Mouse (Mus musculus) adrenal gland, adult 8-10 months (tissue): ENCODE measurements around the gene Olfr373. TPM values are rescaled to one million over a fixed set of nuclear protein-coding genes. Genes with fewer than 3 reads are reported as not detected.
"Not testable (repeated sequence)": the region's sequence is repeated elsewhere in the genome, so short reads cannot be mapped to it uniquely, and the experiment has no call there.

ENCODE experiments used
- DNase-seq: peaks from one replicate; pipeline ENCODE4 v3.0.0; 2022
- total RNA-seq, 4 experiments: library from RNA; stranded (reverse); gene quantifications; 2 replicates each; pipeline ENCODE4 v1.2.4; 2022

Olfr373 gene
- not detected for total RNA-seq

DNA sequence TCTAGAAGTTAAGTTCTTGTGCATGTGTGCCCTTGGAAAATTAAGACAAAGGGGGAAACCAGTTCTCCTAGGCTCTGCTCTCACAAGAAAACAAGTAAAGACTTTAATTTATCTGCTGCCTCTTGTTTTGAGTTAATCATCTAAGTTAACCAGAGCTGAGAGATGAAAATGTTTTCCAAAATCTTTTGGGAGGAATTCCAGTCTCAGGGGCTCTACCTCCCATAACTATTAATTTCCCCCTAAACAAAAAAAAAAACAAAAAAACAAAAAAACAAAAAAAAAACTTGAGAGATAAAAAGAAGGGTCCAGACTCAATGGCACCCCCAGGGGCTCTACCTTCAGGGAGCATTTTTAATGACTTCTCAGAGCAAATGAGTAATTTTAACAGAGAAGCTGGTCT lies at the start of gene Olfr373:
Gene Olfr373, plus strand, starts transcription at position 301 of the 400 bp plus-strand sequence.
- not testable (repeated sequence) for DNase-seq

DNA sequence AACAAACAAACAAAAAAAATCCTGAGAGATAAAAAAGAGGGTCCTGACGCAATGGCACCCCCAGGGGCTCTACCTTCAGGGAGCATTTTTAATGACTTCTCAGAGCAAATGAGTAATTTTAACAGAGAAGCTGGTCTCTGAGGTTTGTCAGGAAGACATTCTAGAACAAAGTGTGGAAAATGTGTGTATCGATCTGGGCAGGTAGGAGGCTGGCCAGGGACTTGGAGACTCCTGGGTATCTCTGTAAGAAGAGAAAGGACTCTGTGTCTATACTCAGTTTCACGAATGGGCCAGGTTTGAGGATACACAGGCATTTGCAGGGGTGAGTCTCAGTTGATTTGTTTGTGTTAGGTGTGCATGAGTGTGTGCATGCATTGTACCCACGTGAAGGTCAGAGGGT lies 42.1 kb upstream of the Olfr373 start, which contains the start of gene Olfr372:
Gene Olfr372, plus strand, starts transcription at position 301 of the 400 bp plus-strand sequence.
- DNase-seq, result not testable (repeated sequence)

DNA sequence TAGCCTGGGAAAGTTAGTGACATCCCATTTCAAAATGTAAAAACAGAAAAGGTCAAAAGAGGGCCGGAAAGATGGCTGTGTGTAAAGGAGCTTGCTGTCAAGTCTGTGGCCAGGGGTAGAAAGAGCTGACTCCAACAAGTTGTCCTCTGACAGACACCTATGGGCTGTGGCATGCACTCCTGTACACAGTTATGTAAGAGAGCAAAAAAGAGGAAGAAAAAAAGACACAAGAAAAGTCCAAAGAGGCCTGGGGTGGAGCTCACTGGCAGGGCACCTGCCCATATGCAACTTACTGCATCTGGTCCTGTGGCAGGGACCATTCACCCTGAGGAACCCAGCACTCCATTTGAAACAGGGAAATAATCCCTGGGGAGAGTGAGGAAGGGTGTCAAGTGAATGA lies 40.5 kb upstream of the Olfr373 start:
- DNase-seq, result no peak

DNA sequence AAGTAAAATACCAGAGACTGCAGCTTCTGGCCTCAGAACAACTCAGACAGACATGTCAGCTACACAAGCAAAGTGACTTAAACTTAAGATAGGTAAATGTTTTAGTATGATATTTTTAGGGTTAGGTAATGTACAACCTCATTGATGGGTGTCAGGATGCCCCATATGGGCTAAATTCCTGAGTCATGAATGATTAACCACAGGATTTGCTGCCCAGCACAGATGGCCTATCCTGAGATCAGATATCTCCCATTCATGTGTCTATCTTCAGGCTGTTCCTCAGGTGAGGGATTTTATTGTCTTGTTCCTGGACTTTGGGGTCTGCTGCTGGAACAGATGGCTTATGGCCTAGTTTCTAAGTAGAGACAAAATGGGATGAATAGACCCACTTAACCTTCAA lies 28.3 kb upstream of the Olfr373 start:
- DNase-seq, result not testable (repeated sequence)

DNA sequence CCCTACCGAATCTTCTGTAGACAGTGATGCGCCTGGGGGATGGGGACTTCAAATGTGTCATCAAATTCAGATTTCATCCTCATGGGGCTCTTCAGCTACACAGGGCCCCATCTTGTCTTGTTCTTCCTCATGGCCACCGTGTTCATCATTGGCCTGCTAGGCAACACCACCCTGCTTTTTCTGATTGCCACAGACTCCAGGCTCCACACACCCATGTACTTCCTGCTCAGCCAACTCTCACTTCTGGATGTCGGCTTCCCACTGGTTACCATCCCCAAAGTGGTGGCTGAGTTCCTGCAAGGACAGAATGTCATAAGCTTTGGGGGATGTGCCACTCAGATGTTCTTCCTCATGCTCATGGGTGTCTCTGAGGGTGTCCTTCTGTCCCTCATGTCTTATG lies 25.3 kb upstream of the Olfr373 start:
- not testable (repeated sequence) for DNase-seq

DNA sequence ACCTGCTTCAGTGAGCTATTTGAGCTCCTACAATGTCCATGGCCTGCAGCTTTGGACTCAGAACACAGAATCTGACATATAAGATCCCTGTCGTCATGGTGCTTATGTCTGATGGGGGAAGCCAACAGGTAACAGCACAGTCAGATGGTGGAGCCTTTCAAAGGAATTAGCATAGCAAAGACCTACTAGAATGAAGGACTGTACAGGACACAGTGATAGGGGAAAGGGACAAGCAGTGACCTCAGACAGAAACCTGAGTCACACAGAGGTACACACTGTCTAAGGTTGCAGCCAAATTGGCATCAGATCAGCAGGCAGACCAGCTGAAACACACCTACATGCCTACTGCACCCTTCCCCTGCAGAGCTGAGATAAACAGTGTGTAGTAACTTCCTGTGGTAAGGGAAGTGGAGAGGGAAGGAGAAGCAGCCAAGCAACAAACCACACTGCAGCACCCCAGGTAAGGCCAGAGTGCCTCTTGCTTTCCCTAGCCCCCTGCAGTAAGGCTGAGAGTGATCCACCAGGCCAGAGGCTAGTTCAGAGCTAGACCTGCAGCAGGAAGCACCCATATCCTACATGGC lies 16.1 kb upstream of the Olfr373 start:
- not testable (repeated sequence) for DNase-seq

DNA sequence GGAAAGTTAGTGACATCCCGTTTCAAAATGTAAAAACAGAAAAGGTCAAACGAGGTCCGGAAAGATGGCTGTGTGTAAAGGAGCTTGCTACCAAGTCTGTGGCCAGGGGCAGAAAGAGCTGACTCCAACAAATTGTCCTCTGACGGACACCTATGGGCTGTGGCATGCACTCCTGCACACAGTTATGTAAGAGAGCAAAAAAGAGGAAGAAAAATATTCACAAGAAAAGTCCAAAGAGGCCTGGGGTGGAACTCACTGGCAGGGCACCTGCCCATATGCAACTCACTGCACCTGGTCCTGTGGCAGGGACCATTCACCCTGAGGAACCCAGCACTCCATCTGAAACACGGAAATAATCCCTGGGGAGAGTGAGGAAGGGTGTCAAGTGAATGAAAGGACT lies 1.8 kb downstream of the Olfr373 start:
- no peak for DNase-seq

DNA sequence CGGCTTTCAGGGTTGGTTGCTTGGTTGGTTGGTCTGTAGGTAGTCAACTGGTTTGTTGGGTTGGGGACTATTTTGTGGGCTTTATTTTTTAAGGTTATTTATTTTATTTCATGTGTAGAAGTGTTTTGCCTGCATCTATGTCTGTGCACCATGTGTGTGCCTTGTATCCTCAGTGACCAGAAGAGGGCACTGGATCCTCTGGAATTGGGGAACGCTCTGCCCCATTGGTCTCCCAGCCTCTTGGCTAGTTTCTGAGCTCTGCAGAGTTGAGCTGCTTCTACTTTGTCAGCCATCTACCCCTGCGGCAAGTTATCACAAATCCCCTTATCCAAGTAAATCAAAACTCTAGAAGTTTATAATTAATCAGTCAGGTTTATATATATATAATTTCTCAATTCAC lies 4.6 kb downstream of the Olfr373 start:
- not testable (repeated sequence) for DNase-seq

DNA sequence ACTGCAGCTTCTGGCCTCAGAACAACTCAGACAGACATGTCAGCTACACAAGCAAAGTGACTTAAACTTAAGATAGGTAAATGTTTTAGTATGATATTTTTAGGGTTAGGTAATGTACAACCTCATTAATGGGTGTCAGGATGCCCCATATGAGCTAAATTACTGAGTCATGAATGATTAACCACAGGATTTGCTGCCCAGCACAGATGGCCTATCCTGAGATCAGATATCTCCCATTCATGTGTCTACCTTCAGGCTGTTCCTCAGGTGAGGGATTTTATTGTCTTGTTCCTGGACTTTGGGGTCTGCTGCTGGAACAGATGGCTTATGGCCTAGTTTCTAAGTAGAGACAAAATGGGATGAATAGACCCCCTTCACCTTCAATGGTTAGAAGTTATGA lies 13.7 kb downstream of the Olfr373 start:
- DNase-seq, result not testable (repeated sequence)

DNA sequence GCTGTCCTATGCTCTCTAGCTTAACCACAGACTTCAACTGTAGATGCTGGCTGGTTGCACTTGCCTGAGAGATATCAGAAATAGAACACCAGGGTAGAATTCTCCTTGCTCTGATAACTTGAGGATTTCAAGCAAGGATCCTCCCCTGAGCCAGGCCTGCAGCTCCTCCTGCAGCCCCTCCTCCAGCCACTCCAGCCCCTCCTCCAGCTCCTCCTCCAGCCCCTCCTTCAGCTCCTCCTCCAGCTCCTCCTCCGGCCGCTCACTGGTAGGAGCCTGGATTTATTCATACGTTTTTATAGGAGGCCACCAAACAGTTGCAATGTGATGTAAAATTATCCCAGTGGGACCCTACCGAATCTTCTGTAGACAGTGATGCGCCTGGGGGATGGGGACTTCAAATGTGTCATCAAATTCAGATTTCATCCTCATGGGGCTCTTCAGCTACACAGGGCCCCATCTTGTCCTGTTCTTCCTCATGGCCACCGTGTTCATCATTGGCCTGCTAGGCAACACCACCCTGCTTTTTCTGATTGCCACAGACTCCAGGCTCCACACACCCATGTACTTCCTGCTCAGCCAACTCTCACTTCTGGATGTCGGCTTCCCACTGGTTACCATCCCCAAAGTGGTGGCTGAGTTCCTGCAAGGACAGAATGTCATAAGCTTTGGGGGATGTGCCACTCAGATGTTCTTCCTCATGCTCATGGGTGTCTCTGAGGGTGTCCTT lies 16.6 kb downstream of the Olfr373 start:
- DNase-seq, result peak; percentile 28

DNA sequence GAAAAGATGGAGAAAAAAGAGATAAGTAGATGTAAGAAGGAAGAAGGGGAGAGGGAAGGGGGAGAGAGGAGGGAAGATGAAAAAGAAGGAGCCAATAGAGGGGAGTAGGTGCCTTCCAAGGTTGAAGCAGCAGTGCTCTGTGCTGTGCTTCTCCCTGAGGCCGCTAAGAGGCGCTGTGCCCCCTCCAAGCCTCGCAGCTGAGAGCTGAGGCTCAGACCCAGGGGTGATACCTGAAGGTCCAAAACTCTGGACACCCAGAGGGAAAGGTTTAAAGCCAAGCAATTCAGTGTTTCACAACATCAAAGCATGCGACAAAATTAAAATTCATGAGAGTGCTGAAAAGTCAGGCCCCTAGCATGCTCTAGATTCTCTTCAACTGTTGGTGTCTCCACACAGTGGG lies 22.2 kb downstream of the Olfr373 start:
- no peak for DNase-seq

DNA sequence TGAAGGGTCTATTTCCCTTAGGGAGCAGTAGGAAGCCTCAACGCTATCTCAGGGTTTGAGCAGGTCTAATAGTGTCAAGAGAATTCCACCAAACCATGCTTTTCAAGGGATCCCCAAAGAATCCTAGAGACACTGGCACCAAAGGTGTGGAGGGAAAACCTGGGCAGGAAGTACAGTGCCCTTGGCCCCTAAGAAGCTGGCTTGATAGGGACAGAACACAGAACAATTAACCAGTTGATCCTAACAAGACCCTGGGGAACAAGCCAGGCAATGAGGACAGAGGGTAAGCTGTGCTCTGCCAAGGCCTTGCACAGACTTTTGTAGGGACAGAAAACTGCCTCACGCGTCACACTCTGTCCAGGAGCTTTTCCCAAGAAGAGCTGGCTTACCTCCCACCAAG lies 23.8 kb downstream of the Olfr373 start, which contains the start of gene Olfr374:
Gene Olfr374, plus strand, starts transcription at position 301 of the 400 bp plus-strand sequence.
- DNase-seq, result no peak

DNA sequence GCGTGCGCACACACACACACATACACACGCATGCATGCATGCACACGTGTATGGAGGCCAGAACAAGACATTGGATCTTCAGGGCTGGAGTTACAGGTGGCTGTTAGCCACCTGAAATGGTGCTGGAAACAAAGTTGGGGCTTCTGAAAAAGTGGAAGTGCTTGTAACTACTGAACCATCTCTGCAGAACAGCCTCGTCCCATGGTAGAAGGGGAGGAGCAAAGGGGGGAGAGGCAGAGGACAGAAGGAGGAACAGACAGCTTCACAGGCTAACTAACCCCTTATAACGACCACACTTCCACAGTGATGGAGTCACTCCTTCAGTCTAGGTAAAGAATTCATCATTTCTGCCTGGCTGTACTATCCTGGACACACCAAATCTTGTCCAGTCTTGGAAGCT lies 27.9 kb downstream of the Olfr373 start:
- DNase-seq, result no peak

DNA sequence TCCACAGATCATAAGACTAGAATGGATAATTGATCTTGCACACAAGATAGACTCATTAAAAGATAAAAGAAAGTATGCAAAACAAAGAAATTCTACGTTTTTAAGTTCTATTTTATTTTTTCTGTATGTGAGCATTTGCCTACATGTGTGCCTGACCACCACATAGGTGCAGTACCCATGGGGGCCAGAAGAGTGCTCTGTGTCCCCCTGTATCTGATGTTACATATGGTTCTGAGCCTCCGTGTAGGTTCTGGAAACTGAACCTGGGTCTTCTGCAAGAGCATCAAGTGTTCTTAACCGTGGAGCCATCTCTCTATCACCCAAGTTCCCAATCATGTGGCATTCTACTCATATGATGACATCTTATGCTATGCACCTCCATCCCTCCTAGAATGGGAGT lies 29.5 kb downstream of the Olfr373 start:
- DNase-seq, result no peak

DNA sequence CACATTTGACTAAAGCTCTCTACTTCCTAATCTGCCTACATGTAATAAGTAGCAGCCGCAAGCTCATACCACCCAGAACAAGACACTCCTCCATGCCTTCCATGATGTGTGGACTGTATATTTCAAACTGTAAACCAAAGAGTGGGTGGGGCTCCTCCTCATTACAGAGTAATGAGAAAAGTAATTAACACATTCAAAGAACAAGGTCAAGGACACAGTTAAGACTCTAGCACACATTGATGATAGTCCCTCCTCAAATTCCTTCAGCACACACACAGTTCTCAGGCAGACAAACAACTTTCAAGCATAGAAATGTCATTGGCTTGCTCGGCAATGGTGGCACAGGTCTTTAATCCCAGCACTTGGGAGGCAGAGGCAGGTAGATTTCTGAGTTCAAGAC lies 32.2 kb downstream of the Olfr373 start:
- DNase-seq, result no peak

DNA sequence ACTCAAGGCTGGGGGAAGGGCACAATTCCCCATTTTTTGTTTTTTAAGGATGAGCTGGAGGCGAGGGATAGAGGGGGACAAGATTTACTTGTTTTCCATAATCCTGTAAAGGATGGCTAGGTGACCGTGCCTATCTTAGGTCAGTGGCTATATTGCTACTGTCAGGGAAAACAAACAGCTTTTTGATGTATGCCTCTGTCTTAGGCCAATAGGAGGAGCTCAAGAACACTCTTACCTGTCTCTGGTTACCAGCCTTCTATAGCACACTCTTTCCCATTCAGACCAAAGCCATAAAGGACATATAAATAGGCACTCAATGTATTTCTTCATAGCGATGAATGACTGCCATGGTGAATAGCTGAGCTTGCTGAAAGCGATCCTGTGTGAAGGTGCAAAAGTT lies 35.6 kb downstream of the Olfr373 start:
- DNase-seq, result no peak

DNA sequence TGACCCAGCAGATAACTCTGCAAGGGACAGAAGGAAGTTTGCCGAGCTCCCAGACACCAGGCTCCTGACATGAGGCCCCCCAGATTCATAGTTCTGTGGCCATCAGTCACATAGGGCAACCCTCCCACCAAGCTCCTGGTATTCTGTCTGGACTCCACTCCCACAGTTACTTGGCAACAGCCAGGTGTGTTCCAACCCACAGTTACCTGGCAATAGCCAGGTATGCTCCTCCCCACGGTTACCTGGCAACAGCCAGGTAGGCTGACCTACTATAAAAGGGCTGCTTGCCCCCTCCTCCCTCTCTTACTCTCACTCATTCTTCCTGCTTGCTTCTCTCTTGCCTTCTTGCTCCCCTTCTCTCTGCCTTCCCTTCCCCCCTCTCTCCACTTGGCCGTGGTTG lies 38.5 kb downstream of the Olfr373 start:
- DNase-seq, result not testable (repeated sequence)

DNA sequence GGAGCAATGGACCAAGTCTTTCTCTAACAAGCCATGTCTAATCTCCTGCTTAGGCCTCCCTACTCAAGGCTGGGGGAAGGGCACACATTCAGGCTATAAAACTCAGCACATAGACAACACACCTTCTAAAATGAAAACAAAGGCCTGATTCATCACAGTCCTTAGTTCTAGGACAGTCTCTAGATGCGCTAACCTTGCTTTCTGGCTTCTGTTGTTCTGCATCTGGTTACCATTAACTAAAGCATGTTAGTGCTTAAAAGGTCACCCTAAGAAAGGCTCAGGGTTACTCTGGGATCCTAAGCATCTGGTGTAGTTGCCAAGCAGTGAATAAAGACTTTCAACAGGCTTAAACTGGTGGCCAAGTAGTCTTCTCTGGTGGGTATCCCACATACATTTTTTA lies 39.0 kb downstream of the Olfr373 start:
- no peak for DNase-seq

DNA sequence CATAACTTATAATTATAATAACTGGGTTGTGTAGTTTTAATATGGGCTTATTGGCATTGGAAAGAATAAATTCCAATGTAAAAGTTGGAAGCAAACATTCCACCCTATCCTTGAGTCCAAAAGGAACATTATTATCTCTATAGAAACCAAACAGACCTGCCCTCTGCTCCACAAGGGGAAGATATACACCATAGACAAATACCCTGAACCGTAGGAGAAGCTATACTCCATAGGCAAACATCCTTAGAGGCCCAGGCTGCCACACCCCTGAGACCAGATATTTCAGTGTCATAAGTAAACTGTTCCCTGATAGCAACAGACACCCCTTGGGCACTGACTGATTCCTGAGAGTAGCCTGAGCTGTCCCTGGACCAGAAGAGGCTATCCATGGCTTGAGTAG lies 44.9 kb downstream of the Olfr373 start:
- no peak for DNase-seq

DNA sequence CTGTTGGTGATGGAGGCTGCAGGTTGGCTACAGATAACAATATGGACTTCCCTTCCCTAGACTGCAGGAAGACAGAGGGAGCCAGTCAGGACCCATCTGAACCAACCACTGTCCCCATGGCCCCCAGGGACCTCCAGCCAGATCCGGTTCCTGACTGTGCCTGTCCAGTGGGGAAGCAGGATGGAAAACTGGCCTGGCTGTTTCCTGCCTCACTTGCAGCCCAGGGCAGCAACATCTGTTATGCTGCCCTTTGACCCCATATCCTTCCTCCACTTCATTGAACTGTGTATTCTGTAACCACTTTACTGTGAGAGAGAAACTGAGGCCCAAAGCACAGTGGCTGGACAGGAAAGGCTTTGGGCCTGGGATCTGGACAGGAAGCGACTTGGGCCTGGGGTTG lies 48.3 kb downstream of the Olfr373 start:
- DNase-seq, result peak; percentile 54

DNA sequence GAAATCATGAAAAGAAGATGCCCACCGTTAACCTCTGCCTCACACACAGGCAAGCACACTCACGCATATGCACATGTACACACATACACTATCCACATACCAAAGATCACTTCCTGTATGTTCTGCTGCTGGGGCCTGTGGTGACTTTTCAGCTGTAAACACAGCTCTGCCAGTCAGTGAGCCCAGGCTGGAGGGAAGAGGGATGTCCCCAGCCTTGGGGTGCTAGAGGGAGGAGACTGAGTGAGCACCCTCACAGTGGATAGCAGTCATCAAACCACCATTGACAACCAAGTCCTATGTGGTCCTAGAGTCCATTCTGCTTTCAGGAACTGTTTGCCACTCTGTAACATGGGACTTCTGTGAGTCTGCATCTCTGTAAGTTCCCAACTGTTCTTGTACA lies 48.9 kb downstream of the Olfr373 start:
- DNase-seq, result no peak

DNA sequence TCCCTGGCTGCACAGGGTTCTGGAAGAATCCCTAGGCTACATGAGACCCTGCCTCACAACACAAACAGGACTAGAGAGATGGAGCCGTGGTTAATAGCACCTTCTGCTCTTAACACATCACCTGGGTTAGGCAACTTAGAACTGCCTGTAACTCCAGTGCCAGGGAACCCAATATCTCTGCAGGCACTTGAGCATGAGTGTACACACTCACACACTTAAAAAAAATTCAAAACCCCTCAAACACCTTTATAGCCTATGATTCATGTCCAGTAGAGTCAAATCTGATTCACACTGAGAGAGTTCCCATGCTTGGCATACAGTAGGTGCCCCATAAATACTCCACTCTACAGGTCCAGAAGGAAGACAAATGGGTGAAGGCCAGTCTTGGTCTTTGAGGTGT lies 49.4 kb downstream of the Olfr373 start:
- DNase-seq, result no peak

DNA sequence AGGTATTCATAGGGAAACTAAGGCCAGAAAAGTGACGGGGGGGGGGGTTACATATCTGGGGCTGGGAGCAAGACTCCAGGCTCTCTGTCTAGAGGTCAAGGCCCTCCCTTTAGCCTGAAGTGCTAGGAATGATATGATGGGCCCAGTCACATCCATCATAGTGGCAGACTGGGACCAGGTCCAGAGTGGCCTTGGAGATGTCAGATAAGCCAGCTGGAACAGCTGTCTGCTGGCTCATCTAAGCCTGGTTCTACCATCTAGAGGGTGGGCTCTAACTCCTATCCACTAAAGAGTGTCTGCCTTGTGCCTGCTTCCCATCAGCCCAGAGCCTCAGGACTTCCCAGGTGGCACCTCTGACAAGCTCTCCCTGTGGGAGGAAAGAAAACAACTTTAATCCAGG lies 49.9 kb downstream of the Olfr373 start:
- DNase-seq, result peak; percentile 74

DNA sequence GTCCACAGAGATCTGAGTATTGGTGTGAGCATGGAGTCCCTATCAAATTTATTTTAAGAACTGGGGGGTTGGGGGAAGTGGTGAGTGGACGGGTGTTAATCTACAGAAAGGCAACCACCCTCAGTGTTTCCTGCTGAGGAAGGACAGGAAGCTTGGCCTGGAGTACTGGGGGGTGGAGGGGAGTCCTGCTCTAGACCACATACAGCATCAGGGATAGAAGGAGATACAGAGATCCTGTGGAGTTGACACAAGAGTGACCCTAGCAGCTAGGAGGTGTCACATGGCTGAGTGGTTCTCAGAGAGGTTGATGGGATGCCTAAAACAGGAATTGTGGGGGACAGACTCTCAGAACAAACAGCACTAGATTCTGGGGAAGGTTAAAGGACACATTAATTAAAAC lies 50.5 kb downstream of the Olfr373 start:
- DNase-seq, result no peak
